Mouse (Mus musculus): ENCODE data around the gene Abt1. TPM values are rescaled to one million over a fixed set of nuclear protein-coding genes. Genes with fewer than 3 reads are reported as not detected.

Abt1 gene
- polyA plus RNA-seq (2014; fragmentation: Illumina TruSeq; extraction: RNeasy Lipid Tissue Mini Kit (QIAGEN cat#74804); ENCODE audit: low read depth, low replicate concordance), result 4.1 TPM

DNA sequence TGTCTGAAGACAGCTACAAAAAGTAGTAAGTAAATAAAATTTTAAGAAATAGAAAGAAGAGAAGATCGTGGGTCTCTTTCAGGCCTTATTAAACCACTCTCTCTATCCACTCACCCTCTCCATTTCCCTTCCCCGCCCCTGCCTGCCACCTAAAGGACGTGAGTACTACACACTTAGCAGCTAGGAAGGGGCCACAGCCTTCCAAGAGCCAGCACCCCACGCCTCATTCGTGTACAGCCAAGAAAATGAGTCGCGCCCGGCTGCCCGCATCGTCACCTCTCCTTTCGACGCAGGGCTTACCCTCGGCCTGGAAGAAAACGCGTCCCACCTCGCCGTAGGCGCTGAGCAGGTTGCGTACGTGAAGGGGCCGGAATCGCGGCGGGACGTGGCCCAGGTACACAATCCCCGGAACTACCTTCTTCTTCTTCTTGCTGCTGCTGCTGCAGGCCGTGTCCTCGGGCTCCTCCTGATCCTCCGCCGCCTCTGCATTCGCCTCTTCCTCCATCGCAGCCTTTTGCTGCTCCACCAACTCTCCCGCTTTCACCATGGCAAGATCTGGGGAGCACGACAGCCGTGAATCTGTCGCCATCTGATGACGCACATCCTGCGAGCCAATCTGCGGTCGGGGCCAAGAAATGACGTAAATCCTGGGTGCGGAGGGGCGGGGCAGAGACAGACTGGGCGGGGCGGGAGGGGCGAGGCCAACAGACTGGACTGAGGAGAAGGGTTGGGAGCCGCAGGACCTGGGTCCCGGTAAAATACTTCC, at the start of gene Abt1:
TSS of gene Abt1 (minus strand) at position 581 of the 766 bp plus-strand sequence.

DNA sequence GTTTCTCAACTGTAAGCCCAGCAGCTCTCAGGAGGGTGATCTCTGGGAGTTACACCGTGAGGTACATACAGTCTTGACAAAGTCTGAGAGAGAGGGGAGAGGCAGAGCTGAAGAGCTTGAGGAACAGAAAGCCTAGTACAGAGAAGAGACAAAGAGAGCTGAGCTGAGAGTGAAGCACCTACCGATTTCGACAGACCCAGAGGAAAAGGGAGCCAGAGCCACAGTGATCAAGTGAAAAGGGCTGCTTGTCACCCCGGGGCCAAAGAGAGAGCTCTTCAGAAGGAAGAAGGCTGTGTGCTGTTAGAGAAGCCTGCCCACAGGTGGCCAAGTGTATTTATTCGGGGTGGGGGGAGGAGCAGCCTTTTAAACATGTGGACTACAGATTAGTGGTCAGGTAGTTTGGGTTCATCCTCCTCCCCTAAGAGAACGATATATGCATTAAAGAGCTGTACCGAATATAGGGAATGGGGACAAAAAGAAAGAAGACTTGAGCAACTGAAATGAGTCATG, 42.0 kb upstream of the Abt1 start, which contains the start of gene Btn1a1:
TSS of gene Btn1a1 (minus strand) at position 302 of the 510 bp plus-strand sequence.

DNA sequence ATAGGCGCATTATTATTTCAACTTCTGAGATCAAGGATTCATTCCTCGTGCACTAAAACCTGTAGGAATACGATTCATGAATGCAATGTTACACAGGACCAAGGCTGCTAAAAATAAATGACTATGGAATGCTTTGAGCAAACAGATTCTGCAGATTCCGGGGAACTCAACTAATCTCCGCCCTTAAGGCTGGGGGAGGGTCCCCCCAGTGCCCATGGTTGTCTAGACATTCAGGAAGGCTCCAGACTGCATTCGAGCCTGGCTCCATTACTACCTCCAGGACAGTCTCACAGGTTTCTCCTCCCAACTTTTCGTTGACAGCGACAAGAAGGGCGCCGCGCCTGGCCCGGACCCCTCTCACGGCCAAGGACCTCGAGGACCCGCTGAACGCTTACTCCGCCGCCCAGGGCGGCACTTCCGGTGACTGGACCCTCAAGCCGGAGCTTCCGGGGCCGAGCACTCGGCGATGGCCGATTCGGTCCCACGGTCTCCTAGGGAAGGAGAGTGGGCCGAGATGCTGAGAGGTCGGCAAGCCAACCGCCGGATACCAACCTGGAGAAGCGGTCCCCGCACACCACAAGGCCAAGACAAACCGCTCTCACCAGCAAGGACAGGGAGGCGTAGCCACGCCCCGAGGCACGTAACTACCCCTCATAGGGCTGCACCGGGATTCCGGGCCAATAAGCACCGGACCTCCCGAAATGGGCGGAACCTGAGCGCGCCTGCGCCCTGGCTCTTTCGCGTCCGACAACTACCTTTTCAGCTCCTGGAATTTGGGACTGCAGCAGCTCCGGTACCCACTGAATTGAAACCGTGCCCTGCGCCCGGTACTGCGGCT, 54.9 kb downstream of the Abt1 start, which contains the start of gene Zfp322a:
TSS of gene Zfp322a (minus strand) at position 626 of the 838 bp plus-strand sequence.

Other genes starting within 250 kb of the Abt1 start
- gene Vmn1r220, start 235.9 kb downstream of the Abt1 start, polyA plus RNA-seq (2014; fragmentation: Illumina TruSeq; extraction: RNeasy Lipid Tissue Mini Kit (QIAGEN cat#74804); ENCODE audit: low read depth, low replicate concordance), result not detected
- gene Vmn1r221, start 209.7 kb downstream of the Abt1 start, polyA plus RNA-seq (2014; fragmentation: Illumina TruSeq; extraction: RNeasy Lipid Tissue Mini Kit (QIAGEN cat#74804); ENCODE audit: low read depth, low replicate concordance), result not detected
- not detected for gene Vmn1r222, start 187.9 kb downstream of the Abt1 start, polyA plus RNA-seq (2014; fragmentation: Illumina TruSeq; extraction: RNeasy Lipid Tissue Mini Kit (QIAGEN cat#74804); ENCODE audit: low read depth, low replicate concordance)
- not detected for gene Vmn1r223, start 176.7 kb downstream of the Abt1 start, polyA plus RNA-seq (2014; fragmentation: Illumina TruSeq; extraction: RNeasy Lipid Tissue Mini Kit (QIAGEN cat#74804); ENCODE audit: low read depth, low replicate concordance)
- gene Zfp322a, start 54.7 kb downstream of the Abt1 start, polyA plus RNA-seq (2014; fragmentation: Illumina TruSeq; extraction: RNeasy Lipid Tissue Mini Kit (QIAGEN cat#74804); ENCODE audit: low read depth, low replicate concordance), result 16.7 TPM
- gene Btn1a1, start 42.0 kb upstream of the Abt1 start, polyA plus RNA-seq (2014; fragmentation: Illumina TruSeq; extraction: RNeasy Lipid Tissue Mini Kit (QIAGEN cat#74804); ENCODE audit: low read depth, low replicate concordance), result not detected
- not detected for gene Btn2a2, start 65.0 kb upstream of the Abt1 start, polyA plus RNA-seq (2014; fragmentation: Illumina TruSeq; extraction: RNeasy Lipid Tissue Mini Kit (QIAGEN cat#74804); ENCODE audit: low read depth, low replicate concordance)
- 46.3 TPM for gene Hist1h4h, start 107.2 kb upstream of the Abt1 start, polyA plus RNA-seq (2014; fragmentation: Illumina TruSeq; extraction: RNeasy Lipid Tissue Mini Kit (QIAGEN cat#74804); ENCODE audit: low read depth, low replicate concordance)
- 2.5 TPM for gene Hist1h2af, start 110.0 kb upstream of the Abt1 start, polyA plus RNA-seq (2014; fragmentation: Illumina TruSeq; extraction: RNeasy Lipid Tissue Mini Kit (QIAGEN cat#74804); ENCODE audit: low read depth, low replicate concordance)
- gene Hist1h3g, start 111.6 kb upstream of the Abt1 start, polyA plus RNA-seq (2014; fragmentation: Illumina TruSeq; extraction: RNeasy Lipid Tissue Mini Kit (QIAGEN cat#74804); ENCODE audit: low read depth, low replicate concordance), result not detected
- 0.89 TPM for gene Hist1h2bh, start 119.5 kb upstream of the Abt1 start, polyA plus RNA-seq (2014; fragmentation: Illumina TruSeq; extraction: RNeasy Lipid Tissue Mini Kit (QIAGEN cat#74804); ENCODE audit: low read depth, low replicate concordance)
- 0.68 TPM for gene Hist1h3f, start 120.2 kb upstream of the Abt1 start, polyA plus RNA-seq (2014; fragmentation: Illumina TruSeq; extraction: RNeasy Lipid Tissue Mini Kit (QIAGEN cat#74804); ENCODE audit: low read depth, low replicate concordance)
- not detected for gene Hist1h4f, start 127.8 kb upstream of the Abt1 start, polyA plus RNA-seq (2014; fragmentation: Illumina TruSeq; extraction: RNeasy Lipid Tissue Mini Kit (QIAGEN cat#74804); ENCODE audit: low read depth, low replicate concordance)
- 0.21 TPM for gene Hist1h1d, start 129.4 kb upstream of the Abt1 start, polyA plus RNA-seq (2014; fragmentation: Illumina TruSeq; extraction: RNeasy Lipid Tissue Mini Kit (QIAGEN cat#74804); ENCODE audit: low read depth, low replicate concordance)
- gene Hist1h3e, start 138.5 kb upstream of the Abt1 start, polyA plus RNA-seq (2014; fragmentation: Illumina TruSeq; extraction: RNeasy Lipid Tissue Mini Kit (QIAGEN cat#74804); ENCODE audit: low read depth, low replicate concordance), result not detected
- not detected for gene Hist1h2ae, start 147.4 kb upstream of the Abt1 start, polyA plus RNA-seq (2014; fragmentation: Illumina TruSeq; extraction: RNeasy Lipid Tissue Mini Kit (QIAGEN cat#74804); ENCODE audit: low read depth, low replicate concordance)
- gene Hist1h2bg, start 147.5 kb upstream of the Abt1 start, polyA plus RNA-seq (2014; fragmentation: Illumina TruSeq; extraction: RNeasy Lipid Tissue Mini Kit (QIAGEN cat#74804); ENCODE audit: low read depth, low replicate concordance), result not detected
- not detected for gene Hist1h2bf, start 150.3 kb upstream of the Abt1 start, polyA plus RNA-seq (2014; fragmentation: Illumina TruSeq; extraction: RNeasy Lipid Tissue Mini Kit (QIAGEN cat#74804); ENCODE audit: low read depth, low replicate concordance)
- not detected for gene Hist1h2ad, start 150.5 kb upstream of the Abt1 start, polyA plus RNA-seq (2014; fragmentation: Illumina TruSeq; extraction: RNeasy Lipid Tissue Mini Kit (QIAGEN cat#74804); ENCODE audit: low read depth, low replicate concordance)
- gene Hist1h3d, start 151.9 kb upstream of the Abt1 start, polyA plus RNA-seq (2014; fragmentation: Illumina TruSeq; extraction: RNeasy Lipid Tissue Mini Kit (QIAGEN cat#74804); ENCODE audit: low read depth, low replicate concordance), result 0.76 TPM
- gene Hist1h4d, start 157.7 kb upstream of the Abt1 start, polyA plus RNA-seq (2014; fragmentation: Illumina TruSeq; extraction: RNeasy Lipid Tissue Mini Kit (QIAGEN cat#74804); ENCODE audit: low read depth, low replicate concordance), result not detected
- 8.1 TPM for gene Hist1h2be, start 197.3 kb upstream of the Abt1 start, polyA plus RNA-seq (2014; fragmentation: Illumina TruSeq; extraction: RNeasy Lipid Tissue Mini Kit (QIAGEN cat#74804); ENCODE audit: low read depth, low replicate concordance)
- 3.8 TPM for gene Hist1h1e, start 198.7 kb upstream of the Abt1 start, polyA plus RNA-seq (2014; fragmentation: Illumina TruSeq; extraction: RNeasy Lipid Tissue Mini Kit (QIAGEN cat#74804); ENCODE audit: low read depth, low replicate concordance)